In the genomic region with DNA sequence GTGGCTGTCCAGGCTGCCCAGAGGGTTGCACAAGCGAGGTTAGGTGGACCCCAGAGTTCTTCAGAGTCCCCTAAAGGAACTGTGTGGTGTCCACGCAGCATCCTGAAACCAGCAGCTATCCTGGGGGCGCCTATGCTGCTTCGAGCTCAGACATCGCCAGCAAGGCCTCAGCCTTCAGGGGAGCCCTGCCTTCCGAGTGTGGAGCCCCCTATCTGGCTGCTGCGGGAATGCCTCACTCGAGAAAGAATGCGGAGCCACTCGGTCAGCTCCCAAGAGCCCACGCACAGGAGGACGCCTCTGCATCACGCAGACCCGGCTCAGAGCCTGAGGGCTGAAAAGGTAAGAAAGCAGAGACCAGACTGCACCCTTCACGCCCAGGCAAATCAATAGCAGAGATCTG, we compare ENCODE assay signal across 19 mouse cellular contexts. TPM values are rescaled to one million over a fixed set of nuclear protein-coding genes. Genes with fewer than 3 reads are reported as not detected.
A peak's percentile ranks its signal among the peaks of the same experiment; 100 is the strongest.
DNase-seq lines count a peak whose midpoint lies in the region; ATAC-seq and TF ChIP-seq lines count a peak whose summit lies in the region.
"Had no signal": no experiment of that assay in that cellular context is flagged by ENCODE, and none has a peak within 500 bp of the region (broad histone marks: within the 10 kb centered on the region; RNA-seq: fewer than 3 reads in every experiment).

No protein-coding gene starts in this region.

- DNase-seq in midbrain, embryonic 10.5 days (ENCODE audit: low spot score), result no peak
- DNase-seq in midbrain, embryonic 11.5 days (ENCODE audit: low spot score, missing footprints), result no peak
- DNase-seq in stomach, postnatal 0 days (ENCODE audit: low spot score), result no peak
- DNase-seq in gastrocnemius, adult 18-20 months (ENCODE audit: low spot score), result no peak
- DNase-seq in lung, postnatal 4 days, result no peak
- DNase-seq: adrenal gland, postnatal 14 days; cerebellum, postnatal 36 days; kidney, postnatal 10 days; layer of hippocampus, adult 9-11 months; lung, postnatal 36 days; thymus, postnatal 36 days had no signal

- no peak for ATAC-seq in midbrain, embryonic 11.5 days (ENCODE audit: low FRiP score)
- no peak for ATAC-seq in forebrain, embryonic 13.5 days
- ATAC-seq in hindbrain, embryonic 16.5 days, result no peak
- ATAC-seq in stomach, postnatal 0 days (ENCODE audit: low FRiP score, low TSS enrichment), result no peak

- H3K4me2 ChIP-seq in midbrain, embryonic 11.5 days, result no peak overlapping the region
- H3K4me2 ChIP-seq in forebrain, embryonic 13.5 days, result no peak overlapping the region
- H3K4me2 ChIP-seq in hindbrain, embryonic 16.5 days (ENCODE audit: low read length), result no peak overlapping the region
- no peak overlapping the region for H3K4me2 ChIP-seq in stomach, postnatal 0 days (replicated peaks; ENCODE audit: low read depth)
- H3K4me2 ChIP-seq: embryonic facial prominence, embryonic 13.5 days had no signal

- TF ChIP-seq EP300 in stomach, postnatal 0 days (optimal IDR thresholded peaks at IDR 0.05), result no peak

- H3K9ac ChIP-seq in midbrain, embryonic 11.5 days (ENCODE audit: low read length), result no peak overlapping the region
- H3K9ac ChIP-seq in forebrain, embryonic 13.5 days, result no peak overlapping the region; the same call in 1 of the 2 replicates
- peak overlapping the region; percentile 13; the same call in 1 of the 2 replicates for H3K9ac ChIP-seq in hindbrain, embryonic 16.5 days (ENCODE audit: low read depth, low read length)
- H3K9ac ChIP-seq in stomach, postnatal 0 days (ENCODE audit: low read length), result no peak overlapping the region
- H3K9ac ChIP-seq: embryonic facial prominence, embryonic 13.5 days; liver, embryonic 14.5 days had no signal

- WGBS in midbrain, embryonic 10.5 days, result 67% methylated on average over 15 of the region's 15 CpGs
- WGBS in midbrain, embryonic 11.5 days, result 64% methylated on average over 15 of the region's 15 CpGs
- 54% methylated on average over 15 of the region's 15 CpGs for WGBS in forebrain, embryonic 13.5 days
- WGBS in hindbrain, embryonic 16.5 days, result 48% methylated on average over 15 of the region's 15 CpGs
- 72% methylated on average over 15 of the region's 15 CpGs for WGBS in stomach, postnatal 0 days

- H3K27ac ChIP-seq in midbrain, embryonic 10.5 days (replicated peaks), result peak overlapping the region; percentile 83
- H3K27ac ChIP-seq in midbrain, embryonic 11.5 days (ENCODE audit: low read depth, low read length), result no peak overlapping the region
- peak overlapping the region; percentile 99 for H3K27ac ChIP-seq in forebrain, embryonic 13.5 days
- peak overlapping the region; percentile 86 for H3K27ac ChIP-seq in hindbrain, embryonic 16.5 days (ENCODE audit: low read depth, low read length)
- H3K27ac ChIP-seq in stomach, postnatal 0 days (replicated peaks), result no peak overlapping the region
- H3K27ac ChIP-seq: embryonic facial prominence, embryonic 13.5 days; liver, embryonic 14.5 days had no signal

- H3K4me3 ChIP-seq in midbrain, embryonic 10.5 days, result no peak overlapping the region
- H3K4me3 ChIP-seq in midbrain, embryonic 11.5 days (ENCODE audit: low read depth, low read length), result no peak overlapping the region
- no peak overlapping the region for H3K4me3 ChIP-seq in forebrain, embryonic 13.5 days
- H3K4me3 ChIP-seq in hindbrain, embryonic 16.5 days (ENCODE audit: low read length), result no peak overlapping the region
- H3K4me3 ChIP-seq in stomach, postnatal 0 days (ENCODE audit: low read depth, low read length), result no peak overlapping the region
- H3K4me3 ChIP-seq: embryonic facial prominence, embryonic 13.5 days; myocyte had no signal

- no peaks in the 10 kb centered on the region for H3K9me3 ChIP-seq in midbrain, embryonic 10.5 days (replicated peaks)
- no peaks in the 10 kb centered on the region for H3K9me3 ChIP-seq in midbrain, embryonic 11.5 days (ENCODE audit: control insufficient read depth, low read length)
- H3K9me3 ChIP-seq in forebrain, embryonic 13.5 days (replicated peaks), result no peaks in the 10 kb centered on the region
- H3K9me3 ChIP-seq in hindbrain, embryonic 16.5 days (ENCODE audit: control insufficient read depth, low read length), result no peaks in the 10 kb centered on the region
- H3K9me3 ChIP-seq in stomach, postnatal 0 days (ENCODE audit: control insufficient read depth, low read length), result no peaks in the 10 kb centered on the region
- H3K9me3 ChIP-seq: embryonic facial prominence, embryonic 13.5 days had no signal

- no peaks in the 10 kb centered on the region for H3K36me3 ChIP-seq in midbrain, embryonic 10.5 days
- H3K36me3 ChIP-seq in midbrain, embryonic 11.5 days (ENCODE audit: control insufficient read depth, insufficient read depth, low read length), result no peaks in the 10 kb centered on the region
- H3K36me3 ChIP-seq in forebrain, embryonic 13.5 days (ENCODE audit: poor library complexity, severe bottlenecking), result no peaks in the 10 kb centered on the region
- H3K36me3 ChIP-seq in hindbrain, embryonic 16.5 days (ENCODE audit: control insufficient read depth, insufficient read depth, low read length), result no peaks in the 10 kb centered on the region
- H3K36me3 ChIP-seq in stomach, postnatal 0 days (ENCODE audit: control insufficient read depth, insufficient read depth, low read length), result no peaks in the 10 kb centered on the region
- H3K36me3 ChIP-seq: embryonic facial prominence, embryonic 13.5 days had no signal

- peaks cover 35% of the 10 kb centered on the region for H3K4me1 ChIP-seq in midbrain, embryonic 10.5 days
- peaks cover 23% of the 10 kb centered on the region for H3K4me1 ChIP-seq in midbrain, embryonic 11.5 days (ENCODE audit: control insufficient read depth, insufficient read depth, low read length)
- peaks cover 38% of the 10 kb centered on the region for H3K4me1 ChIP-seq in forebrain, embryonic 13.5 days
- H3K4me1 ChIP-seq in hindbrain, embryonic 16.5 days (ENCODE audit: control insufficient read depth, insufficient read depth, low read depth, low read length), result peaks cover 29% of the 10 kb centered on the region
- H3K4me1 ChIP-seq in stomach, postnatal 0 days (replicated peaks; ENCODE audit: control insufficient read depth, insufficient read depth), result no peaks in the 10 kb centered on the region

- TF ChIP-seq CTCF in stomach, postnatal 0 days (IDR thresholded peaks at IDR 0.05; ENCODE audit: low read depth), result peak; percentile 12; the same call in 1 of the 2 replicates

- H3K27me3 ChIP-seq in midbrain, embryonic 10.5 days (ENCODE audit: low read depth, poor library complexity, severe bottlenecking), result peaks cover 48% of the 10 kb centered on the region
- H3K27me3 ChIP-seq in midbrain, embryonic 11.5 days (ENCODE audit: control insufficient read depth, insufficient read depth, low read length), result peaks cover 2% of the 10 kb centered on the region; the same call in 1 of the 2 replicates
- H3K27me3 ChIP-seq in forebrain, embryonic 13.5 days, result no peaks in the 10 kb centered on the region
- no peaks in the 10 kb centered on the region for H3K27me3 ChIP-seq in hindbrain, embryonic 16.5 days (replicated peaks; ENCODE audit: control insufficient read depth, insufficient read depth, low read length)
- no peaks in the 10 kb centered on the region for H3K27me3 ChIP-seq in stomach, postnatal 0 days (ENCODE audit: control insufficient read depth, insufficient read depth, low read length)
- H3K27me3 ChIP-seq: embryonic facial prominence, embryonic 13.5 days had no signal

RNA-seq across cellular contexts. Expression of a gene that starts 38.2 kb away (rescaled TPM):
- polyA plus RNA-seq in midbrain, embryonic 10.5 days (2016; fragmentation: Nextera tagmentation; extraction: Ambion mirVana), result not detected in 2 replicates
- 0.08 and 0.33 TPM in 2 replicates for polyA plus RNA-seq in midbrain, embryonic 11.5 days (2014; fragmentation: Nextera tagmentation; extraction: Ambion mirVana)
- 0.41 and 0.68 TPM in 2 replicates for polyA plus RNA-seq in forebrain, embryonic 13.5 days (2015; fragmentation: Nextera tagmentation; extraction: Ambion mirVana)
- polyA plus RNA-seq in hindbrain, embryonic 16.5 days (2015; fragmentation: Nextera tagmentation; extraction: Ambion mirVana), result 0.24 TPM in 2 replicates
- not detected in 2 replicates for polyA plus RNA-seq in stomach, postnatal 0 days (2015; fragmentation: Nextera tagmentation; extraction: Ambion mirVana)
- total RNA-seq in gastrocnemius, adult 18-20 months (2021), result not detected
- total RNA-seq: adrenal gland, postnatal 14 days had no signal
- polyA plus RNA-seq: heart, embryonic 14.5 days; limb, embryonic 11.5 days; liver, embryonic 14.5 days had no signal

RNA-seq across cellular contexts. Expression of a gene that starts 50.8 kb away (rescaled TPM):
- 1.0 and 1.3 TPM in 2 replicates for polyA plus RNA-seq in midbrain, embryonic 10.5 days (2016; fragmentation: Nextera tagmentation; extraction: Ambion mirVana)
- polyA plus RNA-seq in midbrain, embryonic 11.5 days (2014; fragmentation: Nextera tagmentation; extraction: Ambion mirVana), result 1.2 and 1.5 TPM in 2 replicates
- 2.2 and 3.1 TPM in 2 replicates for polyA plus RNA-seq in forebrain, embryonic 13.5 days (2015; fragmentation: Nextera tagmentation; extraction: Ambion mirVana)
- 0.82 and 1.4 TPM in 2 replicates for polyA plus RNA-seq in hindbrain, embryonic 16.5 days (2015; fragmentation: Nextera tagmentation; extraction: Ambion mirVana)
- 0.27 and 0.61 TPM in 2 replicates for polyA plus RNA-seq in stomach, postnatal 0 days (2015; fragmentation: Nextera tagmentation; extraction: Ambion mirVana)
- total RNA-seq in gastrocnemius, adult 18-20 months (2021), result not detected
- total RNA-seq: adrenal gland, postnatal 14 days had no signal
- polyA plus RNA-seq: gonadal fat pad, adult 2 months had no signal

Comparison
In these comparisons a context has a peak if more than half of its experiments do, and no peak if none do; other contexts are left out.
1. H3K27ac ChIP-seq: peak in midbrain, embryonic 10.5 days (single experiment), forebrain, embryonic 13.5 days (single experiment) and hindbrain, embryonic 16.5 days (single experiment); none in midbrain, embryonic 11.5 days (single experiment) and stomach, postnatal 0 days (single experiment).